Mouse (Mus musculus) kidney, embryonic 16.5 days (tissue): ENCODE results near the gene Ctnnd2. TPM values are rescaled to one million over a fixed set of nuclear protein-coding genes. Genes with fewer than 3 reads are reported as not detected.

Experiments used
- ATAC-seq: fragments of 200-750 bp; cut with Nextera tagmentation; 2 replicates; pipeline ENCODE4 v1.8.0; 2017; ENCODE audit warnings: moderate TSS enrichment; ENCODE audit not compliant: low FRiP score, low TSS enrichment
- H3K27ac ChIP-seq: fragments of 300-500 bp; sonication (generic); 2 replicates; pipeline ENCODE4 v1.5.1; 2014; ENCODE audit warnings: low read length
- H3K27me3 ChIP-seq: fragments of 300-500 bp; sonication (generic); 2 replicates; pipeline ENCODE4 v1.6.1; 2014; ENCODE audit warnings: low read length, control low read depth, mixed read lengths; ENCODE audit not compliant: insufficient read depth
- H3K36me3 ChIP-seq: fragments of 300-500 bp; sonication (generic); 2 replicates; pipeline ENCODE4 v1.6.1; 2014; ENCODE audit warnings: low read length, control low read depth, mixed read lengths; ENCODE audit not compliant: insufficient read depth
- H3K4me1 ChIP-seq: fragments of 300-500 bp; sonication (generic); 2 replicates; pipeline ENCODE4 v1.6.1; 2014; ENCODE audit warnings: low read length, control low read depth, mixed read lengths; ENCODE audit not compliant: insufficient read depth
- H3K4me2 ChIP-seq: fragments of 300-500 bp; sonication (generic); replicated peaks from 2 replicates; pipeline ENCODE4 v1.6.1; 2014; ENCODE audit warnings: low read depth, low read length
- H3K4me3 ChIP-seq: fragments of 300-500 bp; sonication (generic); 2 replicates; pipeline ENCODE4 v1.5.1; 2014; ENCODE audit warnings: mild to moderate bottlenecking, low read length
- H3K9ac ChIP-seq: fragments of 300-500 bp; sonication (generic); replicated peaks from 2 replicates; pipeline ENCODE4 v1.6.1; 2014; ENCODE audit warnings: low read length
- H3K9me3 ChIP-seq: fragments of 300-500 bp; sonication (generic); 2 replicates; pipeline ENCODE4 v1.6.1; 2016; ENCODE audit warnings: low read length, control low read depth
- WGBS: fragments of 180-500 bp; shearing (Covaris S2); extraction: QIAGEN DNeasy Blood & Tissue Kit; methylation state at CpG from one replicate; pipeline ENCODE4 v1.1.7; 2014; 5-methylcytosine and 5-hydroxymethylcytosine counted together
- polyA plus RNA-seq: library from polyadenylated mRNA; unstranded; fragments of >200 nt; fragmentation: Nextera tagmentation; extraction: Ambion mirVana; gene quantifications from 2 replicates; pipeline ENCODE4 v1.2.1, GENCODE M21; 2015

Ctnnd2 gene
- polyA plus RNA-seq, 1 experiment from 2014 or later: 3.6 TPM

- Histone ChIP-seq H3K9ac (no peak overlapping the region), H3K36me3 (no peaks in the 10 kb centered on the region), H3K9me3 (no peaks in the 10 kb centered on the region), H3K4me2 (no peak overlapping the region), H3K4me3 (no peak overlapping the region), H3K27ac (no peak overlapping the region), H3K4me1 (peaks cover 12% of the 10 kb centered on the region), H3K27me3 (peaks cover 52% of the 10 kb centered on the region)
- WGBS: 53% methylated on average over 7 of the region's 7 CpGs
- ATAC-seq: no peak
Measured at GRCm38 (mm10) chr15:30174321-30174720, 1.9 kb downstream of the Ctnnd2 start.

- H3K9me3 ChIP-seq: peaks cover 5% of the 10 kb centered on the region; the same call in 1 of the 2 replicates
- H3K27ac ChIP-seq: no peak overlapping the region
- no peak overlapping the region for H3K9ac ChIP-seq
- no peak overlapping the region for H3K4me2 ChIP-seq
- 91% methylated on average over 7 of the region's 7 CpGs for WGBS
- H3K4me3 ChIP-seq: no peak overlapping the region
- no peaks in the 10 kb centered on the region for H3K4me1 ChIP-seq
- H3K27me3 ChIP-seq: no peaks in the 10 kb centered on the region
- ATAC-seq: no peak
- no peaks in the 10 kb centered on the region for H3K36me3 ChIP-seq
Measured at GRCm38 (mm10) chr15:30184020-30184419, 11.6 kb downstream of the Ctnnd2 start.

- Histone ChIP-seq H3K36me3 (no peaks in the 10 kb centered on the region), H3K4me2 (no peak overlapping the region), H3K27ac (no peak overlapping the region), H3K4me3 (no peak overlapping the region), H3K9me3 (peaks cover 5% of the 10 kb centered on the region; the same call in 1 of the 2 replicates), H3K9ac (no peak overlapping the region), H3K27me3 (no peaks in the 10 kb centered on the region), H3K4me1 (no peaks in the 10 kb centered on the region)
- no peak for ATAC-seq
Measured at GRCm38 (mm10) chr15:30190872-30191271, 18.5 kb downstream of the Ctnnd2 start.

- Histone ChIP-seq H3K4me1 (no peaks in the 10 kb centered on the region), H3K27me3 (no peaks in the 10 kb centered on the region), H3K36me3 (no peaks in the 10 kb centered on the region), H3K27ac (no peak overlapping the region), H3K9me3 (peaks cover 5% of the 10 kb centered on the region; the same call in 1 of the 2 replicates), H3K9ac (no peak overlapping the region), H3K4me2 (no peak overlapping the region), H3K4me3 (no peak overlapping the region)
- ATAC-seq: no peak
- WGBS: 69% methylated on average over 5 of the region's 5 CpGs
Measured at GRCm38 (mm10) chr15:30191931-30192668, 19.7 kb downstream of the Ctnnd2 start.

GRCm38 (mm10) chr15:30198429-30198828, 26.0 kb downstream of the Ctnnd2 start:
- H3K9me3 ChIP-seq: no peaks in the 10 kb centered on the region

GRCm38 (mm10) chr15:30199785-30200184, 27.4 kb downstream of the Ctnnd2 start:
- WGBS: 91% methylated on average over 1 of the region's 1 CpGs
- H3K36me3 ChIP-seq: no peaks in the 10 kb centered on the region
- H3K4me3 ChIP-seq: no peak overlapping the region
- H3K27ac ChIP-seq: no peak overlapping the region
- no peaks in the 10 kb centered on the region for H3K4me1 ChIP-seq
- H3K4me2 ChIP-seq: no peak overlapping the region
- H3K27me3 ChIP-seq: no peaks in the 10 kb centered on the region
- H3K9ac ChIP-seq: no peak overlapping the region
- ATAC-seq: no peak
- no peaks in the 10 kb centered on the region for H3K9me3 ChIP-seq

More at GRCm38 (mm10) chr15:30198429-30198828, 26.0 kb downstream of the Ctnnd2 start:
- Histone ChIP-seq H3K27ac (no peak overlapping the region), H3K9ac (no peak overlapping the region), H3K36me3 (no peaks in the 10 kb centered on the region), H3K27me3 (no peaks in the 10 kb centered on the region), H3K4me1 (no peaks in the 10 kb centered on the region), H3K4me2 (no peak overlapping the region), H3K4me3 (no peak overlapping the region)
- no peak for ATAC-seq
- WGBS: 84% methylated on average over 3 of the region's 3 CpGs

GRCm38 (mm10) chr15:30201211-30201610, 28.8 kb downstream of the Ctnnd2 start:
- H3K4me2 ChIP-seq: no peak overlapping the region
- no peak overlapping the region for H3K9ac ChIP-seq
- H3K4me3 ChIP-seq: no peak overlapping the region
- WGBS: 91% methylated on average over 2 of the region's 2 CpGs
- no peak for ATAC-seq
- no peaks in the 10 kb centered on the region for H3K4me1 ChIP-seq
- H3K9me3 ChIP-seq: no peaks in the 10 kb centered on the region
- H3K27ac ChIP-seq: no peak overlapping the region
- H3K27me3 ChIP-seq: no peaks in the 10 kb centered on the region
- no peaks in the 10 kb centered on the region for H3K36me3 ChIP-seq

GRCm38 (mm10) chr15:30201617-30202016, 29.2 kb downstream of the Ctnnd2 start:
- no peak overlapping the region for H3K4me2 ChIP-seq
- H3K9me3 ChIP-seq: no peaks in the 10 kb centered on the region
- H3K4me1 ChIP-seq: no peaks in the 10 kb centered on the region
- H3K27ac ChIP-seq: no peak overlapping the region
- WGBS: 95% methylated on average over 3 of the region's 3 CpGs
- no peak for ATAC-seq
- no peak overlapping the region for H3K9ac ChIP-seq
- no peaks in the 10 kb centered on the region for H3K36me3 ChIP-seq
- H3K27me3 ChIP-seq: no peaks in the 10 kb centered on the region
- no peak overlapping the region for H3K4me3 ChIP-seq

- H3K27ac ChIP-seq: no peak overlapping the region
- H3K36me3 ChIP-seq: no peaks in the 10 kb centered on the region
- H3K4me3 ChIP-seq: no peak overlapping the region
- 75% methylated on average over 5 of the region's 5 CpGs for WGBS
- no peak for ATAC-seq
- no peaks in the 10 kb centered on the region for H3K27me3 ChIP-seq
- no peaks in the 10 kb centered on the region for H3K4me1 ChIP-seq
- no peak overlapping the region for H3K4me2 ChIP-seq
- no peak overlapping the region for H3K9ac ChIP-seq
- no peaks in the 10 kb centered on the region for H3K9me3 ChIP-seq
Measured at GRCm38 (mm10) chr15:30212746-30213145, 40.4 kb downstream of the Ctnnd2 start.

GRCm38 (mm10) chr15:30215871-30216270, 43.5 kb downstream of the Ctnnd2 start:
- H3K27ac ChIP-seq: no peak overlapping the region
- no peak overlapping the region for H3K4me2 ChIP-seq
- H3K4me1 ChIP-seq: no peaks in the 10 kb centered on the region
- 86% methylated on average over 4 of the region's 4 CpGs for WGBS
- ATAC-seq: no peak
- no peaks in the 10 kb centered on the region for H3K27me3 ChIP-seq
- no peak overlapping the region for H3K9ac ChIP-seq
- H3K4me3 ChIP-seq: no peak overlapping the region
- no peaks in the 10 kb centered on the region for H3K9me3 ChIP-seq
- no peaks in the 10 kb centered on the region for H3K36me3 ChIP-seq
